Mouse (Mus musculus) left cerebral cortex, postnatal 36 days (tissue): ENCODE measurements at regions not wholly inside any gene's neighbourhood (a gene's known extent, or its start where the extent isn't known, plus 50 kb on each side); places are given as distances from the start of the nearest gene placed in this dataset.

Source experiments
- DNase-seq, 2 experiments: peaks; one replicate each; pipeline ENCODE4 v3.0.0; 2021 to 2022; ENCODE audit warnings: low spot score in 2 of 2, mixed read lengths in 1 of 2
- intact Hi-C: fragments of 180-260 bp; cut with DNase I; formaldehyde crosslinking; loops from one replicate; pipeline ENCODE4 v1.15.1; 2025

- intact Hi-C loops: no loop called here
- DNase-seq: no peak
Measured at GRCm38 (mm10) chr11:48442534-48443254, 357.4 kb upstream of the Rack1 start.

- intact Hi-C loops: no loop called here
- DNase-seq: no peak
Measured at GRCm38 (mm10) chr11:48436712-48437111, 363.4 kb upstream of the Rack1 start.

- intact Hi-C loops: no loop called here
Measured at GRCm38 (mm10) chr11:48431316-48431715, 368.8 kb upstream of the Rack1 start.

GRCm38 (mm10) chr11:48427423-48427822 lies 372.7 kb upstream of the Rack1 start:
- DNase-seq: no peak
- intact Hi-C loops: no loop called here

More at GRCm38 (mm10) chr11:48431316-48431715, 368.8 kb upstream of the Rack1 start:
- DNase-seq: no peak

GRCm38 (mm10) chr11:48426446-48426845 lies 373.7 kb upstream of the Rack1 start:
- DNase-seq: no peak
- intact Hi-C loops: no loop called here

GRCm38 (mm10) chr11:48418066-48418756 lies 381.9 kb upstream of the Rack1 start:
- intact Hi-C loops: no loop called here
- no peak for DNase-seq

- intact Hi-C loops: no loop called here
- DNase-seq: no peak
Measured at GRCm38 (mm10) chr11:48417615-48418014, 382.5 kb upstream of the Rack1 start.

- no peak for DNase-seq
- intact Hi-C loops: no loop called here
Measured at GRCm38 (mm10) chr11:48398032-48398431, 402.1 kb upstream of the Rack1 start.

- intact Hi-C loops: no loop called here
- DNase-seq: no peak
Measured at GRCm38 (mm10) chr11:48381489-48381888, 392.7 kb upstream of the Sgcd start.

- DNase-seq: no peak
- intact Hi-C loops: no loop called here
Measured at GRCm38 (mm10) chr11:48378044-48378443, 389.3 kb upstream of the Sgcd start.

GRCm38 (mm10) chr11:48377269-48377668 lies 388.5 kb upstream of the Sgcd start:
- intact Hi-C loops: no loop called here
- DNase-seq: no peak

- DNase-seq: no peak
- intact Hi-C loops: no loop called here
Measured at GRCm38 (mm10) chr11:48351349-48352023, 362.7 kb upstream of the Sgcd start.

GRCm38 (mm10) chr11:48314500-48314899 lies 325.7 kb upstream of the Sgcd start:
- intact Hi-C loops: no loop called here
- no peak for DNase-seq

- intact Hi-C loops: no loop called here
- DNase-seq: no peak
Measured at GRCm38 (mm10) chr11:48295370-48295769, 306.6 kb upstream of the Sgcd start.

GRCm38 (mm10) chr11:48262492-48262891 lies 273.7 kb upstream of the Sgcd start:
- intact Hi-C loops: no loop called here
- no peak for DNase-seq

- no peak for DNase-seq
- intact Hi-C loops: no loop called here
Measured at GRCm38 (mm10) chr11:48261089-48261488, 272.3 kb upstream of the Sgcd start.

GRCm38 (mm10) chr11:48250678-48251317 lies 262.0 kb upstream of the Sgcd start:
- intact Hi-C loops: no loop called here
- DNase-seq: no peak

- intact Hi-C loops: no loop called here
- no peak for DNase-seq
Measured at GRCm38 (mm10) chr11:48249315-48249714, 260.5 kb upstream of the Sgcd start.

- intact Hi-C loops: no loop called here
- no peak for DNase-seq
Measured at GRCm38 (mm10) chr11:48221156-48221555, 232.4 kb upstream of the Sgcd start.

GRCm38 (mm10) chr11:48219157-48219556 lies 230.4 kb upstream of the Sgcd start:
- intact Hi-C loops: no loop called here
- no peak for DNase-seq
